Mouse (Mus musculus): ENCODE data around the gene Nadk2.

GRCm38 (mm10) chr15:9090662-9091061, 19.6 kb downstream of the Nadk2 start:
- TF ChIP-seq CTCF (IDR thresholded peaks at IDR 0.05; ENCODE audit: low read depth, low read length) = no peak
- no peak for TF ChIP-seq GATA1 (IDR thresholded peaks at IDR 0.05; ENCODE audit: borderline replicate concordance, low read length)
